Mouse (Mus musculus): ENCODE results near the gene Dse. TPM values are rescaled to one million over a fixed set of nuclear protein-coding genes. Genes with fewer than 3 reads are reported as not detected.

Dse gene
- polyA plus RNA-seq (2017; shearing (Covaris generic)) = 7.5 TPM

GRCm38 (mm10) chr10:34207503-34207850 lies at the start of gene Dse:
TSS of gene Dse (minus strand) at chr10:34207715.

DNA sequence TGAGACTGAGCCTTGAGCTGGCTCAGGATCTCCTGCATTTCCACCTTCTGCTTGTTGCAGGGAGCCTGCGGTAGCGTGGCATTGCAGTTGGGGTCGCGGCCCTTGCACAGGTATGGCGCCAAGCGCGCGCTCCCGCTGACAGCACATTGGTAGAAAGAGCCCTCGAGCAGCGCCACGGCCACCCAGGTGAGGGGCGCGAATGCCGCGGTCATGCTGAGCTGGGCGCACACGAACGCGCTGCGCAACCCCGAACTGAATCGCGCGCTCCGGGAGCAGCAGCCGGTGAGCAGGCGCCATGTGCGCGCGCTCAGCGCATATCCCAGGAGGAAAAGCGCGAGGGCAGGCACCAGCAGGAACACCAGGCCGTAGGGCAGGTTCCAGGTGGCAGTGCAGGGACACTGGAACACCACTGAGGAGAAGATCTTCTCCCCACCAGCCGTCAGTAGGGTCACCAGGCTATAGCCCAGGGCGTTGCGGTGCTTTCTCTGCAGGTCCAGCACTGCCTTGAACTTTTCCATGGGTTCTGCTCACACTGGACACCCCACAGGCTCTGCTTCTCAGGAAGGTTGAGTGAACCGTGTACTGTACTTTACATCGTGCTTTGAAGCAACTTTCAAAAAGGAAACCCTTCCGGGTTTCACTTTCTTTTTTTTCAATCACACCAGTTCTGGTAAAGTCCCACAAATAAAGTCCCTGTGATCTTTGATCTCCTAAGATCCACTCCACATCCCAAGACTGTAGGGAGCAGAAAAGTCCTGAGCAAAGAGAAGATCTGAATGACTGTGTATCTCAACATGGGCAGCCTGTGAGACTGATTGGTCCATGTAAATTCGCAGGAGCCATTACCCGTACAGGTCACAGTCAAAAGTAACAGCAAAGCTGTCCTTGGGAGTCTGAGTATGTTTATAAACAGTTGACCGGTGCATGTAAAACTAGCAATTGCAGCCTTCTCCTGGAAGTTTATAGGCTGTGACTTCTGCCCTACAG lies 79.8 kb downstream of the Dse start, which contains the start of gene Calhm6:
TSS of gene Calhm6 (minus strand) at position 593 of the 987 bp plus-strand sequence.

Other genes starting within 250 kb of the Dse start
- gene Rwdd1, start 188.1 kb downstream of the Dse start, polyA plus RNA-seq (2017; shearing (Covaris generic)) = 81.0 TPM
- gene Trappc3l, start 170.1 kb downstream of the Dse start, polyA plus RNA-seq (2017; shearing (Covaris generic)) = not detected
- gene Calhm4, start 163.4 kb downstream of the Dse start, polyA plus RNA-seq (2017; shearing (Covaris generic)) = not detected
- gene Calhm5, start 111.2 kb downstream of the Dse start, polyA plus RNA-seq (2017; shearing (Covaris generic)) = not detected
- 27.0 TPM for gene Calhm6, start 79.7 kb downstream of the Dse start, polyA plus RNA-seq (2017; shearing (Covaris generic))
- 84.7 TPM for gene Tspyl1, start 74.5 kb upstream of the Dse start, polyA plus RNA-seq (2017; shearing (Covaris generic))
- 19.5 TPM for gene Tspyl4, start 89.7 kb upstream of the Dse start, polyA plus RNA-seq (2017; shearing (Covaris generic))
- 1.0 TPM for gene Col10a1, start 182.3 kb upstream of the Dse start, polyA plus RNA-seq (2017; shearing (Covaris generic))
- 77.0 TPM for gene Nt5dc1, start 210.8 kb upstream of the Dse start, polyA plus RNA-seq (2017; shearing (Covaris generic))